Mouse (Mus musculus) erythroblast, embryonic 14.5 days (primary cell): Measurements from ENCODE around the gene Usp20. TPM values are rescaled to one million over a fixed set of nuclear protein-coding genes. Genes with fewer than 3 reads are reported as not detected.
"Not testable (repeated sequence)": the region's sequence is repeated elsewhere in the genome, so short reads cannot be mapped to it uniquely, and the experiment has no call there.

ENCODE experiments used
- H3K27me3 ChIP-seq: 2 replicates; pipeline ENCODE4 v1.6.1; 2012; ENCODE audit warnings: inconsistent platforms; ENCODE audit not compliant: control insufficient read depth
- H3K36me3 ChIP-seq: 2 replicates; pipeline ENCODE4 v1.6.1; 2012; ENCODE audit warnings: mild to moderate bottlenecking, inconsistent platforms; ENCODE audit not compliant: control insufficient read depth
- H3K4me1 ChIP-seq: 2 replicates; pipeline ENCODE4 v1.6.1; 2012; ENCODE audit warnings: inconsistent platforms; ENCODE audit not compliant: control insufficient read depth
- H3K4me3 ChIP-seq: replicated peaks from 2 replicates; pipeline ENCODE3; 2012; ENCODE audit warnings: moderate library complexity, mild to moderate bottlenecking, inconsistent platforms
- H3K9me3 ChIP-seq: 2 replicates; pipeline ENCODE4 v1.6.1; 2012; ENCODE audit warnings: low read length, inconsistent platforms, mixed read lengths; ENCODE audit not compliant: control insufficient read depth
- GATA1 ChIP-seq: IDR thresholded peaks from 2 replicates; pipeline ENCODE4 v1.6.1; 2012; ENCODE audit warnings: low read length, inconsistent platforms, mixed read lengths
- TAL1 ChIP-seq: IDR thresholded peaks from 3 replicates; pipeline ENCODE4 v1.6.1; 2012; ENCODE audit warnings: low read length, inconsistent platforms, mixed read lengths
- polyA plus RNA-seq: library from polyadenylated mRNA; stranded (reverse); fragments of >175 nt; gene quantifications from 2 replicates; pipeline ENCODE4 v1.2.3, GENCODE M21; 2012

Usp20 gene
- 0.30 and 0.32 TPM in 2 replicates for polyA plus RNA-seq

- H3K27me3 ChIP-seq: no peaks in the 10 kb centered on the region
- H3K4me1 ChIP-seq: peaks cover 49% of the 10 kb centered on the region
- H3K36me3 ChIP-seq: peaks cover 32% of the 10 kb centered on the region
- TF ChIP-seq GATA1 (no peak), TAL1 (no peak)
- no peaks in the 10 kb centered on the region for H3K9me3 ChIP-seq
- H3K4me3 ChIP-seq: peak within 1 kb of the TSS; percentile 86
Observed at GRCm38 (mm10) chr2:30981790-30982513, at the start of gene Usp20, which contains the start of gene BC005624. Usp20 (plus strand) TSS chr2:30982279. BC005624 (minus strand) TSS chr2:30982201.

- TF ChIP-seq TAL1 (no peak), GATA1 (no peak)
- no peaks in the 10 kb centered on the region for H3K9me3 ChIP-seq
- H3K4me1 ChIP-seq: peaks cover 19% of the 10 kb centered on the region
- H3K27me3 ChIP-seq: peaks cover 4% of the 10 kb centered on the region; the same call in 1 of the 2 replicates
- no peak overlapping the region for H3K4me3 ChIP-seq
- H3K36me3 ChIP-seq: no peaks in the 10 kb centered on the region
Observed at GRCm38 (mm10) chr2:30933032-30933431, 49.0 kb upstream of the Usp20 start.

- Histone ChIP-seq H3K4me3 (no peak overlapping the region), H3K9me3 (no peaks in the 10 kb centered on the region), H3K27me3 (peaks cover 4% of the 10 kb centered on the region; the same call in 1 of the 2 replicates), H3K36me3 (no peaks in the 10 kb centered on the region), H3K4me1 (peaks cover 10% of the 10 kb centered on the region)
- TF ChIP-seq GATA1 (no peak), TAL1 (no peak)
Observed at GRCm38 (mm10) chr2:30933917-30934450, 48.1 kb upstream of the Usp20 start.

DNA sequence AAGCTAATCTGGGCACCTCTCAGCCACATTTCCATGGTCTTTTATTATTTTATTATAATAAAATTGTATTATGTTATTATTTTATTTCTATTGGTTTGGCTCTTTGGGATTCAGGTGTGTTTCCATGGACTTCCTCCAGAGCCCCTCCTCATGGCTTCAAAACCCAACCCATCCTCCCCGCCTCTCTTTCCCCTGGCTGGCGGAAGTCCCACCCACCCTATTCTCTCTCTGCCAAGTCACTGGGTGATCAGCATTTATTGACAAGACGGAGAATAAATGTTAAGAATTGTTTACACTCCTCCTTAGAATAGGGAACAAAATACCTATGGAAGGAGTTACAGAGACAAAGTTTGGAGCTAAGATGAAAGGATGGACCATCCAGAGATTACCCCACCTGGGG is 45.3 kb upstream of the Usp20 start:
- Histone ChIP-seq H3K4me1 (peaks cover 4% of the 10 kb centered on the region), H3K9me3 (no peaks in the 10 kb centered on the region), H3K36me3 (no peaks in the 10 kb centered on the region), H3K4me3 (no peak overlapping the region), H3K27me3 (peaks cover 4% of the 10 kb centered on the region; the same call in 1 of the 2 replicates)
- TF ChIP-seq GATA1: no peak
- TF ChIP-seq TAL1: no peak

GRCm38 (mm10) chr2:30937731-30938130 is 44.3 kb upstream of the Usp20 start:
- H3K27me3 ChIP-seq: peaks cover 4% of the 10 kb centered on the region; the same call in 1 of the 2 replicates
- H3K4me3 ChIP-seq: no peak overlapping the region

DNA sequence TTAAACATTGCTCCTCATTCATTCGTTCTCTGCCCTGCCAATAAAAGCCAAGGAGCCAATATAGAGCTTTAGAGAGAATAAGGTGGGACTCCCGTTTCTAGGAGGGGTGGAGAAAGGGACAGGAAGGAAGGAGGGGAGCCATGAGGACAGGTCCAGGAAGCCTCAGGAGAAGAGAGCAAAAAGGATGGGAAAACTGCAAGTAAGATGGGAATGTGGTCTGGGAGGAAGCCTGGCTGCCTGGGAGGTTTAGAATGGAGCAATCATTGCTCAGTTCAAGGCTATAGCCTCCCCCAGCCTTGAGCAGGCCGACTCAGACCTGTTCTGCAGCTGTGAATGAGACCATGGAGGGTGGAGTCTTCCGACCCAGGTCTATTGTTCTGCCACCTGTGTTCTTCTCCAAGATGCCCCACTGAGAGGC is 43.5 kb upstream of the Usp20 start:
- Histone ChIP-seq H3K27me3 (peaks cover 4% of the 10 kb centered on the region; the same call in 1 of the 2 replicates), H3K36me3 (no peaks in the 10 kb centered on the region), H3K9me3 (no peaks in the 10 kb centered on the region), H3K4me1 (peaks cover 13% of the 10 kb centered on the region), H3K4me3 (no peak overlapping the region)
- TF ChIP-seq TAL1: no peak
- TF ChIP-seq GATA1: no peak

More at GRCm38 (mm10) chr2:30937731-30938130, 44.3 kb upstream of the Usp20 start:
- TF ChIP-seq GATA1: no peak
- no peak for TF ChIP-seq TAL1
- Histone ChIP-seq H3K36me3 (no peaks in the 10 kb centered on the region), H3K4me1 (peaks cover 12% of the 10 kb centered on the region), H3K9me3 (no peaks in the 10 kb centered on the region)

DNA sequence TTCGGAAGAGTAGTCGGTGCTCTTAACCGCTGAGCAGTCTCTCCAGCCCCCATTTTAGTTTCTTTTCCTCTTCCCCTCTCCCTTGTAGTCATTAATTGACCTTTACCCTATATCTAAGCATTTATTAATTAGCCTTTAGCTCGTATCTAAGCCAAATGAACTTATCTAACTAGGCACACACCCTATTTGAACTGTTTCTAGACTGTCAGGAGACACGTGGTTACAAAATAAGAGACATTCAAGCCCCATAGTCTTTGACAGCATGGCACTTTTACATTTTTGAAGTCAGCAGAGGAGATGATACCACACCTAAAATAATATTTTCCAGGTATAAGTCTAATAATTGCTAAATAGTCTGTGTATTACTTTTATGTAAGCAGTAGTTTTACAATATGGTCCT is 40.5 kb upstream of the Usp20 start:
- no peaks in the 10 kb centered on the region for H3K9me3 ChIP-seq
- no peak overlapping the region for H3K4me3 ChIP-seq
- peaks cover 13% of the 10 kb centered on the region for H3K4me1 ChIP-seq
- H3K27me3 ChIP-seq: 0 out of 2 replicates have a peak, but pooled peaks cover 2% of the 10 kb centered on the region
- H3K36me3 ChIP-seq: no peaks in the 10 kb centered on the region
- TF ChIP-seq TAL1 (no peak), GATA1 (no peak)

- H3K27me3 ChIP-seq, H3K36me3 ChIP-seq, H3K9me3 ChIP-seq: not testable (repeated sequence)
- Histone ChIP-seq H3K4me1 (peaks cover 13% of the 10 kb centered on the region), H3K4me3 (peak overlapping the region; percentile 68)
Observed at GRCm38 (mm10) chr2:30942116-30942515, 40.0 kb upstream of the Usp20 start.

DNA sequence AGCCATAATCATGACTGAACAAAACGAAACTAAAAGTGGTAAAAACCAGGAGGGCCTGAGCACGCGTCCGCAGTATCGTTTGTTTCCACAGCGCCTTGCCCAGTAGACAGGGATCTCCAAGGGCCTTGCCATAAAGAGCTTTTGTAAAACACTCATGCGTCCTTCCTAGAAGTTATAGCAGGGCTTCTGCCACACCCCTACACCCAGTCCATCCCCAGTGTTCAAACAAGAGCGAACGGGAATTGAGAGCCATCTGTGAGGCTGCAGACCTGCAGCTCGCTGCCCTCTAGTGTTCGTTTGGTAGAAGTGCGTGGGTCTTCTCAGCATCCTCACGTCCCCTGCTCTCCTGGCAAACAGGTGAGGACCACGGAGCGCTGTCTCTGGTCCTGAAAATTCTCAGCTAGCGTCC is 39.5 kb upstream of the Usp20 start:
- Histone ChIP-seq H3K4me1 (peaks cover 13% of the 10 kb centered on the region), H3K27me3 (peaks cover 7% of the 10 kb centered on the region; the same call in 1 of the 2 replicates), H3K36me3 (no peaks in the 10 kb centered on the region), H3K9me3 (no peaks in the 10 kb centered on the region), H3K4me3 (peak overlapping the region; percentile 68)
- TF ChIP-seq GATA1 (no peak), TAL1 (no peak)
